In genomic region chr7:24614816-24615215, GRCm38 (mm10) we compare ENCODE assay signal across 22 mouse cellular contexts. TPM values are rescaled to one million over a fixed set of nuclear protein-coding genes. Genes with fewer than 3 reads are reported as not detected.
"Had no signal": no experiment of that assay in that cellular context is flagged by ENCODE, and none has a peak within 500 bp of the region (broad histone marks: within the 10 kb centered on the region; RNA-seq: fewer than 3 reads in every experiment).

No protein-coding gene starts in this region.

- H3K36me3 ChIP-seq: kidney, embryonic 15.5 days; lung, embryonic 15.5 days; midbrain, embryonic 10.5 days; neural tube, embryonic 12.5 days; neural tube, embryonic 15.5 days; stomach, embryonic 15.5 days had no signal

- H3K4me2 ChIP-seq: kidney, embryonic 15.5 days; liver, embryonic 15.5 days; lung, embryonic 15.5 days; neural tube, embryonic 12.5 days; neural tube, embryonic 15.5 days; stomach, embryonic 15.5 days had no signal

- H3K9ac ChIP-seq: kidney, embryonic 15.5 days; liver, embryonic 15.5 days; lung, embryonic 15.5 days; neural tube, embryonic 12.5 days; neural tube, embryonic 15.5 days; stomach, embryonic 15.5 days had no signal

- H3K27ac ChIP-seq: kidney, embryonic 15.5 days; left cerebral cortex, adult 2 months; liver, embryonic 15.5 days; lung, embryonic 15.5 days; midbrain, embryonic 10.5 days; neural tube, embryonic 12.5 days; neural tube, embryonic 15.5 days; stomach, embryonic 15.5 days had no signal

- H3K4me3 ChIP-seq: kidney, embryonic 15.5 days; left cerebral cortex, adult 2 months; liver, embryonic 15.5 days; lung, embryonic 15.5 days; megakaryocyte, embryonic 14.5 days; midbrain, embryonic 10.5 days; neural tube, embryonic 12.5 days; neural tube, embryonic 15.5 days; stomach, embryonic 15.5 days had no signal

- DNase-seq: kidney, adult 2 months; kidney, postnatal 10 days; kidney, postnatal 36 days; layer of hippocampus, postnatal 36 days; lung, adult 18-20 months; lung, postnatal 10 days; lung, postnatal 36 days; midbrain, embryonic 14.5 days; right cerebral cortex, postnatal 25 days; spleen, adult 18-20 months; thymus, adult 18-20 months; thymus, postnatal 36 days had no signal

- H3K9me3 ChIP-seq: kidney, embryonic 15.5 days; liver, embryonic 15.5 days; lung, embryonic 15.5 days; midbrain, embryonic 10.5 days; neural tube, embryonic 12.5 days; neural tube, embryonic 15.5 days; stomach, embryonic 15.5 days had no signal

RNA-seq across cellular contexts. Expression of gene Phldb3, which starts 4.3 kb away (rescaled TPM):
- total RNA-seq: left cerebral cortex, adult 2 months had no signal
- polyA plus RNA-seq: midbrain, embryonic 10.5 days; midbrain, embryonic 14.5 days; neural tube, embryonic 12.5 days; neural tube, embryonic 15.5 days had no signal

RNA-seq across cellular contexts. Expression of gene Lypd3, which starts 21.5 kb away (rescaled TPM):
- total RNA-seq: liver, adult 2 months had no signal
- polyA plus RNA-seq: liver, adult 2 months; liver, embryonic 15.5 days had no signal

RNA-seq across cellular contexts. Expression of gene Zfp575, which starts 27.4 kb away (rescaled TPM):
- total RNA-seq: liver, adult 2 months had no signal
- polyA plus RNA-seq: liver, adult 2 months had no signal
